ENCODE assay signal across 1 mouse cellular context in genomic region chrX:7762137-7762920, GRCm38 (mm10).
TF ChIP-seq lines count a peak whose summit lies in the region.

TSS of gene Tfe3 (plus strand) at chrX:7762560.

TF ChIP-seq in CH12.LX, 34 proteins besides CTCF, POLR2A, EP300 and RAD21 (continued from another document):
- no peak for TF ChIP-seq JUND (conservative IDR thresholded peaks at IDR 0.05; ENCODE audit: low read depth, low read length)
- TF ChIP-seq NRF1 (IDR thresholded peaks at IDR 0.05; ENCODE audit: low read depth, low read length) = no peak
- no peak for TF ChIP-seq GABPA (IDR thresholded peaks at IDR 0.05; ENCODE audit: insufficient replicate concordance, low read depth, low read length)
- no peak for TF ChIP-seq SMC3 (IDR thresholded peaks at IDR 0.05; ENCODE audit: low read depth, low read length)
- no peak for TF ChIP-seq MYC (IDR thresholded peaks at IDR 0.05; ENCODE audit: low read depth, low read length)
- no peak for TF ChIP-seq BHLHE40 (IDR thresholded peaks at IDR 0.05; ENCODE audit: low read depth, low read length)
- TF ChIP-seq ZKSCAN1 (IDR thresholded peaks at IDR 0.05; ENCODE audit: borderline replicate concordance, low read depth, low read length) = no peak
